Mouse (Mus musculus) gastrocnemius, adult 18-20 months (tissue): ENCODE measurements around the gene Dgke. TPM values are rescaled to one million over a fixed set of nuclear protein-coding genes. Genes with fewer than 3 reads are reported as not detected.
"Not testable (repeated sequence)": the region's sequence is repeated elsewhere in the genome, so short reads cannot be mapped to it uniquely, and the experiment has no call there.

Experiments used
- DNase-seq: peaks from one replicate; pipeline ENCODE4 v3.0.0; 2021; ENCODE audit warnings: low spot score
- long read RNA-seq, 2 experiments: library from polyadenylated mRNA; stranded (forward); transcript quantifications; one replicate each; pipeline ENCODE4 v2.0.0; 2021
- total RNA-seq, 2 experiments: library from RNA; stranded (reverse); gene quantifications; 2 replicates each; pipeline ENCODE4 v1.2.3; 2021

Dgke gene
- 1 to 10 TPM; 2.7 to 3.0 TPM for total RNA-seq
- long read RNA-seq, experiment 1, full-length matches to known transcripts = 1 of 3 reads
- long read RNA-seq, experiment 1, partial matches to known transcripts = 0 of 3 reads
- long read RNA-seq, experiment 1, other reads (novel, unspliced or antisense) = 2 of 3 reads
- long read RNA-seq, experiment 2, full-length matches to known transcripts = 3 of 4 reads
- long read RNA-seq, experiment 2, partial matches to known transcripts = 0 of 4 reads
- long read RNA-seq, experiment 2, other reads (novel, unspliced or antisense) = 1 of 4 reads

- no peak for DNase-seq
These were observed at the start of gene Dgke for GRCm38 (mm10) chr11:89066750-89067149. TSS of gene Dgke (minus strand) at chr11:89066850.

- DNase-seq = no peak
These were observed 40.6 kb upstream of the Dgke start for GRCm38 (mm10) chr11:89107180-89107807.

GRCm38 (mm10) chr11:89105823-89106222, 39.2 kb upstream of the Dgke start:
- DNase-seq = no peak

- DNase-seq = peak; percentile 39
These were observed 38.6 kb upstream of the Dgke start for GRCm38 (mm10) chr11:89105211-89105610.

- DNase-seq = peak; percentile 89
These were observed 36.5 kb upstream of the Dgke start for GRCm38 (mm10) chr11:89103166-89103565.

- DNase-seq = peak; percentile 79
These were observed 34.2 kb upstream of the Dgke start for GRCm38 (mm10) chr11:89100826-89101321.

GRCm38 (mm10) chr11:89100403-89100802, 33.8 kb upstream of the Dgke start:
- peak; percentile 89 for DNase-seq

GRCm38 (mm10) chr11:89098930-89099329, 32.3 kb upstream of the Dgke start:
- no peak for DNase-seq

GRCm38 (mm10) chr11:89098083-89098835, 31.6 kb upstream of the Dgke start:
- peak; percentile 88 for DNase-seq

- DNase-seq = not testable (repeated sequence)
These were observed 30.6 kb upstream of the Dgke start for GRCm38 (mm10) chr11:89097292-89097691.

- no peak for DNase-seq
These were observed 28.7 kb upstream of the Dgke start for GRCm38 (mm10) chr11:89095306-89095705.

- peak; percentile 31 for DNase-seq
These were observed 26.1 kb upstream of the Dgke start for GRCm38 (mm10) chr11:89092714-89093113.

GRCm38 (mm10) chr11:89090359-89090758, 23.7 kb upstream of the Dgke start:
- not testable (repeated sequence) for DNase-seq

GRCm38 (mm10) chr11:89088754-89089153, 22.1 kb upstream of the Dgke start:
- DNase-seq = no peak

GRCm38 (mm10) chr11:89086208-89086809, 19.7 kb upstream of the Dgke start:
- no peak for DNase-seq

- peak; percentile 72 for DNase-seq
These were observed 18.0 kb upstream of the Dgke start for GRCm38 (mm10) chr11:89084601-89085000.

- DNase-seq = not testable (repeated sequence)
These were observed 16.0 kb upstream of the Dgke start for GRCm38 (mm10) chr11:89082691-89083090.

GRCm38 (mm10) chr11:89081906-89082305, 15.3 kb upstream of the Dgke start:
- not testable (repeated sequence) for DNase-seq

GRCm38 (mm10) chr11:89078996-89079680, 12.5 kb upstream of the Dgke start:
- DNase-seq = no peak

GRCm38 (mm10) chr11:89078305-89078704, 11.7 kb upstream of the Dgke start:
- no peak for DNase-seq

GRCm38 (mm10) chr11:89077601-89078000, 11.0 kb upstream of the Dgke start:
- no peak for DNase-seq
